Mouse (Mus musculus): ENCODE data around the gene Gm21760. TPM values are rescaled to one million over a fixed set of nuclear protein-coding genes. Genes with fewer than 3 reads are reported as not detected.
"Not testable (repeated sequence)": the region's sequence is repeated elsewhere in the genome, so short reads cannot be mapped to it uniquely, and the experiment has no call there.

Gene Gm21760
- polyA plus RNA-seq (2015; fragmentation: Nextera tagmentation; extraction: Ambion mirVana) = not detected in 2 replicates

DNA sequence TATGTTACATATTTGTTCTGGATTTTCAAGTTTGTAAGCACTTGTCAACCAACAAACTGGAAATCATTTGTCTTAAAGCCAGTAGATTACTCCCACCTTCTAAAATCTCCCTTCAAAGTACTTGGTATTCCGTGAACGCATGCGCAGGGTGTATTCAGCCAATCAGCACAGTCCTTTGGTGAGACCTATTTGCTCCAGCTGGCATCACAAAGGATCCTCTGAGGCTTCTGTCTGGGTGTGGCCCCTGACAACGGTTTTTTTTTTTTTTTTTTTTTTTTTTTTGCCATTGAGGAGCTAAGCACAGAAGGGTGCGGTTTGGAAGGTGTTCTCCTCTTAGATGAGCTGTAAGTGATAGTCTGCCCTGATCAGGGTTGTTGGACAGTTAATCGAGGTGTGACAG, at the start of gene Gm21760:
TSS of gene Gm21760 (plus strand) at position 301 of the 400 bp plus-strand sequence.
- not testable (repeated sequence) for H3K36me3 ChIP-seq (ENCODE audit: control insufficient read depth, insufficient read depth); H3K4me1 ChIP-seq (ENCODE audit: control insufficient read depth, low read depth, low read length); H3K9ac ChIP-seq (ENCODE audit: low read depth, low read length); H3K9me3 ChIP-seq (replicated peaks; ENCODE audit: control insufficient read depth, low read length); ATAC-seq (ENCODE audit: low read depth); H3K27ac ChIP-seq (ENCODE audit: low read length); H3K4me2 ChIP-seq (ENCODE audit: low read depth, low read length); H3K4me3 ChIP-seq (ENCODE audit: low read depth, low read length); H3K27me3 ChIP-seq (ENCODE audit: control insufficient read depth, insufficient read depth, low read depth, low read length)
- no CpG with 5 or more reads among the region's 6 CpGs for WGBS (ENCODE audit: insufficient replicate concordance)

Data from liver, embryonic 16.5 days (tissue).